Mouse (Mus musculus): ENCODE measurements around the gene Gse1.

Gene Gse1

GRCm38 (mm10) chr8:120562680-120563347, 334.6 kb downstream of the Gse1 start:
- no peak for DNase-seq

- no peak for DNase-seq
These were observed 335.1 kb downstream of the Gse1 start for GRCm38 (mm10) chr8:120563348-120563724.

- peak; percentile 78 for DNase-seq
These were observed 335.9 kb downstream of the Gse1 start for GRCm38 (mm10) chr8:120563851-120564837.

GRCm38 (mm10) chr8:120565151-120565711, 337.0 kb downstream of the Gse1 start:
- DNase-seq, result no peak

GRCm38 (mm10) chr8:120566681-120567080, 338.4 kb downstream of the Gse1 start:
- no peak for DNase-seq

GRCm38 (mm10) chr8:120567731-120568130, 339.5 kb downstream of the Gse1 start:
- DNase-seq, result no peak

GRCm38 (mm10) chr8:120568164-120568798, 340.0 kb downstream of the Gse1 start:
- DNase-seq, result no peak

- no peak for DNase-seq
These were observed 340.9 kb downstream of the Gse1 start for GRCm38 (mm10) chr8:120569123-120569522.

- DNase-seq, result peak; percentile 81
These were observed 341.9 kb downstream of the Gse1 start for GRCm38 (mm10) chr8:120569939-120570715.

GRCm38 (mm10) chr8:120571561-120571960, 343.3 kb downstream of the Gse1 start:
- DNase-seq, result no peak

GRCm38 (mm10) chr8:120572534-120572933, 344.3 kb downstream of the Gse1 start:
- peak; percentile 82 for DNase-seq

- no peak for DNase-seq
These were observed 345.6 kb downstream of the Gse1 start for GRCm38 (mm10) chr8:120573866-120574265.

- DNase-seq, result no peak
These were observed 346.7 kb downstream of the Gse1 start for GRCm38 (mm10) chr8:120574941-120575340.

GRCm38 (mm10) chr8:120575801-120576200, 347.5 kb downstream of the Gse1 start:
- DNase-seq, result no peak

GRCm38 (mm10) chr8:120577821-120578220, 349.6 kb downstream of the Gse1 start:
- no peak for DNase-seq

GRCm38 (mm10) chr8:120580336-120581000, 352.2 kb downstream of the Gse1 start:
- no peak for DNase-seq

GRCm38 (mm10) chr8:120581329-120581728, 353.1 kb downstream of the Gse1 start:
- DNase-seq, result no peak

GRCm38 (mm10) chr8:120581811-120582210, 353.6 kb downstream of the Gse1 start:
- DNase-seq, result no peak

- DNase-seq, result no peak
These were observed 357.3 kb downstream of the Gse1 start for GRCm38 (mm10) chr8:120585521-120585920.

- DNase-seq, result peak; percentile 100
These were observed 360.9 kb downstream of the Gse1 start, which contains the start of gene Gins2 for GRCm38 (mm10) chr8:120588908-120589771. TSS of gene Gins2 (minus strand) at chr8:120589304.

- DNase-seq, result no peak
These were observed 361.7 kb downstream of the Gse1 start for GRCm38 (mm10) chr8:120589921-120590320.
